ENCODE assay signal across 8 mouse cellular contexts in genomic region chr9:92249987-92250772, GRCm38 (mm10). TPM values are rescaled to one million over a fixed set of nuclear protein-coding genes. Genes with fewer than 3 reads are reported as not detected.
DNase-seq lines count a peak whose midpoint lies in the region; ATAC-seq and TF ChIP-seq lines count a peak whose summit lies in the region.

No protein-coding gene starts in this region.

- peak overlapping the region; percentile 82 for H3K27ac ChIP-seq in embryonic facial prominence, embryonic 14.5 days (replicated peaks; ENCODE audit: low read depth, low read length)
- peak overlapping the region; percentile 99 for H3K27ac ChIP-seq in kidney, adult 2 months (ENCODE audit: insufficient read depth, low read depth, low read length)
- peak overlapping the region; percentile 80 for H3K27ac ChIP-seq in limb, embryonic 14.5 days (replicated peaks; ENCODE audit: low read depth, low read length)
- peak overlapping the region; percentile 67 for H3K27ac ChIP-seq in midbrain, embryonic 15.5 days
- peak overlapping the region; percentile 81 for H3K27ac ChIP-seq in spleen, adult 2 months (ENCODE audit: insufficient read depth, low read length)

- peak overlapping the region; percentile 69 for H3K9ac ChIP-seq in embryonic facial prominence, embryonic 14.5 days (ENCODE audit: low read depth, low read length)
- peak overlapping the region; percentile 67 for H3K9ac ChIP-seq in limb, embryonic 14.5 days (ENCODE audit: low read depth, low read length, severe bottlenecking)
- peak overlapping the region; percentile 73 for H3K9ac ChIP-seq in midbrain, embryonic 15.5 days

- no peaks in the 10 kb centered on the region for H3K36me3 ChIP-seq in embryonic facial prominence, embryonic 14.5 days (ENCODE audit: control insufficient read depth, insufficient read depth, low read length)
- no peaks in the 10 kb centered on the region for H3K36me3 ChIP-seq in kidney, adult 2 months (ENCODE audit: control insufficient read depth, insufficient read depth, low read length)
- no peaks in the 10 kb centered on the region for H3K36me3 ChIP-seq in limb, embryonic 14.5 days (ENCODE audit: control insufficient read depth, insufficient read depth, low read length)
- H3K36me3 ChIP-seq in midbrain, embryonic 15.5 days (replicated peaks): no peaks in the 10 kb centered on the region
- H3K36me3 ChIP-seq in spleen, adult 2 months (ENCODE audit: control insufficient read depth, insufficient read depth, low read length): no peaks in the 10 kb centered on the region

- peak; percentile 92 for DNase-seq in 3T3-L1 (ENCODE audit: low read depth, low spot score)
- DNase-seq in adrenal gland, postnatal 36 days: peak; percentile 83 to 88
- DNase-seq in embryonic facial prominence, embryonic 14.5 days (ENCODE audit: low spot score): peak; percentile 86
- DNase-seq in heart, adult 8-10 months (ENCODE audit: low spot score): peak; percentile 84
- peak; percentile 95 for DNase-seq in kidney, adult 2 months
- peak; percentile 65 for DNase-seq in limb, embryonic 14.5 days (ENCODE audit: low spot score)
- peak in 1 of 2 experiments; percentile 53 for DNase-seq in spleen, adult 2 months (ENCODE audit: low read depth in 1 of 2, low spot score in 2 of 2)

- H3K4me1 ChIP-seq in embryonic facial prominence, embryonic 14.5 days (ENCODE audit: control insufficient read depth, insufficient read depth, low read length): peaks cover 12% of the 10 kb centered on the region; the same call in 1 of the 2 replicates
- H3K4me1 ChIP-seq in kidney, adult 2 months (ENCODE audit: control insufficient read depth, insufficient read depth, low read length): peaks cover 7% of the 10 kb centered on the region
- peaks cover 6% of the 10 kb centered on the region for H3K4me1 ChIP-seq in limb, embryonic 14.5 days (ENCODE audit: control insufficient read depth, insufficient read depth, low read length)
- peaks cover 16% of the 10 kb centered on the region for H3K4me1 ChIP-seq in midbrain, embryonic 15.5 days
- H3K4me1 ChIP-seq in spleen, adult 2 months (ENCODE audit: control insufficient read depth, insufficient read depth, insufficient read length): peaks cover 5% of the 10 kb centered on the region

- H3K4me3 ChIP-seq in embryonic facial prominence, embryonic 14.5 days (ENCODE audit: low read depth, low read length): peak overlapping the region; percentile 53
- peak overlapping the region; percentile 92 for H3K4me3 ChIP-seq in kidney, adult 2 months (ENCODE audit: insufficient read depth, low read depth, low read length)
- H3K4me3 ChIP-seq in limb, embryonic 14.5 days (replicated peaks; ENCODE audit: low read length): peak overlapping the region; percentile 58
- H3K4me3 ChIP-seq in midbrain, embryonic 15.5 days: peak overlapping the region; percentile 69
- peak overlapping the region; percentile 68 for H3K4me3 ChIP-seq in spleen, adult 2 months (ENCODE audit: extremely low read depth, insufficient read depth, insufficient read length)

- no peak for TF ChIP-seq CTCF in kidney, adult 2 months (conservative IDR thresholded peaks at IDR 0.05; ENCODE audit: insufficient read depth, insufficient read length, low read depth, low read length)
- TF ChIP-seq CTCF in spleen, adult 2 months (IDR thresholded peaks at IDR 0.05; ENCODE audit: extremely low read depth, insufficient read depth, insufficient read length, insufficient replicate concordance): no peak

- no peaks in the 10 kb centered on the region for H3K9me3 ChIP-seq in embryonic facial prominence, embryonic 14.5 days (ENCODE audit: control insufficient read depth, low read length)
- no peaks in the 10 kb centered on the region for H3K9me3 ChIP-seq in limb, embryonic 14.5 days (ENCODE audit: control insufficient read depth, low read length)
- H3K9me3 ChIP-seq in midbrain, embryonic 15.5 days: no peaks in the 10 kb centered on the region

- H3K27me3 ChIP-seq in embryonic facial prominence, embryonic 14.5 days (replicated peaks; ENCODE audit: control insufficient read depth, insufficient read depth, low read length): no peaks in the 10 kb centered on the region
- no peaks in the 10 kb centered on the region for H3K27me3 ChIP-seq in kidney, adult 2 months (replicated peaks; ENCODE audit: control insufficient read depth, insufficient read depth, low read length)
- H3K27me3 ChIP-seq in limb, embryonic 14.5 days (ENCODE audit: control insufficient read depth, insufficient read depth, low read length): no peaks in the 10 kb centered on the region
- no peaks in the 10 kb centered on the region for H3K27me3 ChIP-seq in midbrain, embryonic 15.5 days (replicated peaks)
- H3K27me3 ChIP-seq in spleen, adult 2 months (ENCODE audit: control insufficient read depth, insufficient read depth, low read length): no peaks in the 10 kb centered on the region

- TF ChIP-seq POLR2A in kidney, adult 2 months (IDR thresholded peaks at IDR 0.05; ENCODE audit: low read depth, low read length): peak; percentile 56
- TF ChIP-seq POLR2A in limb, embryonic 14.5 days (IDR thresholded peaks at IDR 0.05; ENCODE audit: borderline replicate concordance, extremely low read depth, insufficient read depth, insufficient read length): 0 out of 2 replicates have a peak, but pooled peaks have one; percentile 52
- TF ChIP-seq POLR2A in spleen, adult 2 months (IDR thresholded peaks at IDR 0.05; ENCODE audit: low read depth, low read length): no peak

- under 1% methylated on average over 37 of the region's 40 CpGs for WGBS in embryonic facial prominence, embryonic 14.5 days
- under 1% methylated on average over 40 of the region's 40 CpGs for WGBS in kidney, adult 2 months
- 2% methylated on average over 38 of the region's 40 CpGs for WGBS in limb, embryonic 14.5 days
- WGBS in midbrain, embryonic 15.5 days: under 1% methylated on average over 40 of the region's 40 CpGs
- under 1% methylated on average over 40 of the region's 40 CpGs for WGBS in spleen, adult 2 months

- peak overlapping the region; percentile 64 for H3K4me2 ChIP-seq in embryonic facial prominence, embryonic 14.5 days (ENCODE audit: low read depth, low read length)
- H3K4me2 ChIP-seq in limb, embryonic 14.5 days (replicated peaks; ENCODE audit: low read depth, low read length, severe bottlenecking): peak overlapping the region; percentile 64
- H3K4me2 ChIP-seq in midbrain, embryonic 15.5 days: peak overlapping the region; percentile 89

- ATAC-seq in embryonic facial prominence, embryonic 14.5 days (ENCODE audit: low read depth): peak; percentile 91
- ATAC-seq in limb, embryonic 14.5 days (ENCODE audit: low FRiP score, low read depth): peak; percentile 89
- ATAC-seq in midbrain, embryonic 15.5 days (replicated peaks): peak; percentile 95

RNA-seq across cellular contexts. Expression of gene Plscr1, which starts 0.6 kb away (rescaled TPM):
- total RNA-seq in adrenal gland, postnatal 36 days (2021): 10 to 100 TPM; 10.5 to 14.1 TPM
- 19.0 and 21.3 TPM in 2 replicates for polyA plus RNA-seq in embryonic facial prominence, embryonic 14.5 days (2014; fragmentation: Nextera tagmentation; extraction: Ambion mirVana)
- 10 to 100 TPM; 10.2 to 13.0 (median 11.6) TPM for total RNA-seq in heart, adult 8-10 months (2022)
- polyA plus RNA-seq in kidney, adult 2 months (2012; rRNA removed): 21.7 and 26.1 TPM in 2 replicates
- polyA plus RNA-seq in limb, embryonic 14.5 days (2012; rRNA removed): 8.7 and 9.4 TPM in 2 replicates
- polyA plus RNA-seq in limb, embryonic 14.5 days (2014; fragmentation: Nextera tagmentation; extraction: Ambion mirVana): 13.1 and 13.6 TPM in 2 replicates
- 8.6 and 8.9 TPM in 2 replicates for polyA plus RNA-seq in midbrain, embryonic 15.5 days (2015; fragmentation: Nextera tagmentation; extraction: Ambion mirVana)
- 3.6 and 4.6 TPM in 2 replicates for polyA plus RNA-seq in spleen, adult 2 months (2012; rRNA removed)

RNA-seq across cellular contexts. Expression of gene Plscr2, which starts 25.2 kb away (rescaled TPM):
- total RNA-seq in adrenal gland, postnatal 36 days (2021): 10 to 100 TPM; 11.7 to 24.9 TPM
- polyA plus RNA-seq in embryonic facial prominence, embryonic 14.5 days (2014; fragmentation: Nextera tagmentation; extraction: Ambion mirVana): 1.7 and 2.9 TPM in 2 replicates
- total RNA-seq in heart, adult 8-10 months (2022): 10 to 100 TPM; 21.5 to 33.4 (median 26.9) TPM
- 193 and 201 TPM in 2 replicates for polyA plus RNA-seq in kidney, adult 2 months (2012; rRNA removed)
- 0.77 and 0.96 TPM in 2 replicates for polyA plus RNA-seq in limb, embryonic 14.5 days (2012; rRNA removed)
- polyA plus RNA-seq in limb, embryonic 14.5 days (2014; fragmentation: Nextera tagmentation; extraction: Ambion mirVana): 1.3 and 1.5 TPM in 2 replicates
- 1.5 and 1.9 TPM in 2 replicates for polyA plus RNA-seq in midbrain, embryonic 15.5 days (2015; fragmentation: Nextera tagmentation; extraction: Ambion mirVana)
- 0.98 and 1.3 TPM in 2 replicates for polyA plus RNA-seq in spleen, adult 2 months (2012; rRNA removed)

RNA-seq across cellular contexts. Expression of gene Plscr5, which starts 57.4 kb away (rescaled TPM):
- not detected for total RNA-seq in adrenal gland, postnatal 36 days (2021)
- not detected in 2 replicates for polyA plus RNA-seq in embryonic facial prominence, embryonic 14.5 days (2014; fragmentation: Nextera tagmentation; extraction: Ambion mirVana)
- not detected for total RNA-seq in heart, adult 8-10 months (2022)
- polyA plus RNA-seq in kidney, adult 2 months (2012; rRNA removed): not detected in 2 replicates
- polyA plus RNA-seq in limb, embryonic 14.5 days (2012; rRNA removed): not detected in 2 replicates
- polyA plus RNA-seq in limb, embryonic 14.5 days (2014; fragmentation: Nextera tagmentation; extraction: Ambion mirVana): not detected in 2 replicates
- 0.33 and 0.70 TPM in 2 replicates for polyA plus RNA-seq in midbrain, embryonic 15.5 days (2015; fragmentation: Nextera tagmentation; extraction: Ambion mirVana)
- polyA plus RNA-seq in spleen, adult 2 months (2012; rRNA removed): not detected in 2 replicates

RNA-seq across cellular contexts. Expression of gene 1700057G04Rik, which starts 59.0 kb away (rescaled TPM):
- total RNA-seq in adrenal gland, postnatal 36 days (2021): not detected
- not detected in 2 replicates for polyA plus RNA-seq in embryonic facial prominence, embryonic 14.5 days (2014; fragmentation: Nextera tagmentation; extraction: Ambion mirVana)
- total RNA-seq in heart, adult 8-10 months (2022): not detected
- not detected in 2 replicates for polyA plus RNA-seq in kidney, adult 2 months (2012; rRNA removed)
- not detected in 2 replicates for polyA plus RNA-seq in limb, embryonic 14.5 days (2012; rRNA removed)
- not detected in 2 replicates for polyA plus RNA-seq in limb, embryonic 14.5 days (2014; fragmentation: Nextera tagmentation; extraction: Ambion mirVana)
- polyA plus RNA-seq in midbrain, embryonic 15.5 days (2015; fragmentation: Nextera tagmentation; extraction: Ambion mirVana): not detected in 2 replicates
- polyA plus RNA-seq in spleen, adult 2 months (2012; rRNA removed): not detected in 2 replicates

Comparison
In these comparisons a context has a peak if more than half of its experiments do, and no peak if none do; other contexts are left out.
1. RNA of gene Plscr2, which starts 25.2 kb away (polyA plus RNA-seq): 193 to 201 TPM in kidney, adult 2 months; 1.7 to 2.9 TPM in embryonic facial prominence, embryonic 14.5 days, 1.5 to 1.9 TPM in midbrain, embryonic 15.5 days, 0.77 to 1.5 TPM in limb, embryonic 14.5 days and 0.98 to 1.3 TPM in spleen, adult 2 months; every median in the first group is over 10 times any median in the second.
2. Peak in every context shown above with its lines, with median percentiles within 50 percentile points of each other: ATAC-seq, H3K27ac ChIP-seq, H3K4me2 ChIP-seq, H3K4me3 ChIP-seq and H3K9ac ChIP-seq.